Mouse (Mus musculus) pancreas, adult 10 weeks (tissue): ENCODE data around the gene Gnl3l. TPM values are rescaled to one million over a fixed set of nuclear protein-coding genes. Genes with fewer than 3 reads are reported as not detected.

ENCODE experiments used
- polyA plus RNA-seq: library from polyadenylated mRNA; stranded (reverse); fragments of 350-450 nt; fragmentation: Illumina TruSeq; extraction: RNeasy Lipid Tissue Mini Kit (QIAGEN cat#74804); gene quantifications from one replicate; pipeline ENCODE4 v1.2.3, GENCODE M21; 2015; ENCODE audit warnings: low read depth, low replicate concordance; ENCODE audit not compliant: insufficient read depth

Gene Gnl3l
- polyA plus RNA-seq: 4.8 TPM

GRCm38 (mm10) chrX:151016938-151017877, at the start of gene Gnl3l:
Gene Gnl3l (minus strand): TSS chrX:151017322.

GRCm38 (mm10) chrX:151045850-151046249, 28.7 kb upstream of the Gnl3l start, which contains the start of gene Fgd1:
Gene Fgd1 (plus strand): TSS chrX:151046150.

Other genes with a start within 250 kb of the Gnl3l start
- 10.8 TPM for gene Maged2, start 203.0 kb downstream of the Gnl3l start, polyA plus RNA-seq
- gene Fgd1, start 28.8 kb upstream of the Gnl3l start, polyA plus RNA-seq: 1.0 TPM
- gene Tsr2, start 79.2 kb upstream of the Gnl3l start, polyA plus RNA-seq: 4.6 TPM
- 2.5 TPM for gene Wnk3, start 180.8 kb upstream of the Gnl3l start, polyA plus RNA-seq